Mouse (Mus musculus) neural tube, embryonic 11.5 days (tissue): Measurements from ENCODE around the gene Ank2. TPM values are rescaled to one million over a fixed set of nuclear protein-coding genes. Genes with fewer than 3 reads are reported as not detected.

ENCODE experiments used
- ATAC-seq: fragments of 200-750 bp; cut with Nextera tagmentation; 2 replicates; pipeline ENCODE4 v1.8.0; 2017; ENCODE audit warnings: moderate number of reproducible peaks, mild to moderate bottlenecking, moderate TSS enrichment, moderate library complexity; ENCODE audit not compliant: insufficient read depth, low FRiP score, low TSS enrichment
- DNase-seq: peaks from one replicate; pipeline ENCODE4 v3.0.0-alpha.2; 2015; ENCODE audit warnings: low spot score
- H3K27ac ChIP-seq: fragments of 300-500 bp; sonication (generic); 2 replicates; pipeline ENCODE4 v1.5.1; 2014; ENCODE audit warnings: low read depth, mild to moderate bottlenecking, low read length
- H3K27me3 ChIP-seq: fragments of 300-500 bp; sonication (generic); 2 replicates; pipeline ENCODE4 v1.6.1; 2014; ENCODE audit warnings: mild to moderate bottlenecking, low read length, mixed read lengths; ENCODE audit not compliant: control insufficient read depth, insufficient read depth
- H3K36me3 ChIP-seq: fragments of 300-500 bp; sonication (generic); 2 replicates; pipeline ENCODE4 v1.6.1; 2014; ENCODE audit warnings: mild to moderate bottlenecking, low read length, moderate library complexity, mixed read lengths; ENCODE audit not compliant: control insufficient read depth, insufficient read depth
- H3K4me1 ChIP-seq: fragments of 300-500 bp; sonication (generic); 2 replicates; pipeline ENCODE4 v1.6.1; 2014; ENCODE audit warnings: low read length, mixed read lengths; ENCODE audit not compliant: control insufficient read depth, insufficient read depth
- H3K4me2 ChIP-seq: fragments of 300-500 bp; sonication (generic); 2 replicates; pipeline ENCODE4 v1.6.1; 2014; ENCODE audit warnings: low read depth, mild to moderate bottlenecking, moderate library complexity
- H3K4me3 ChIP-seq: fragments of 300-500 bp; sonication (generic); 2 replicates; pipeline ENCODE4 v1.5.1; 2014; ENCODE audit warnings: low read depth, low read length
- H3K9ac ChIP-seq: fragments of 300-500 bp; sonication (generic); 2 replicates; pipeline ENCODE4 v1.6.1; 2014; ENCODE audit warnings: mild to moderate bottlenecking, low read length
- H3K9me3 ChIP-seq: fragments of 300-500 bp; sonication (generic); 2 replicates; pipeline ENCODE4 v1.6.1; 2016; ENCODE audit warnings: low read length; ENCODE audit not compliant: control insufficient read depth
- WGBS: fragments of 180-500 bp; shearing (Covaris S2); extraction: QIAGEN DNeasy Blood & Tissue Kit; methylation state at CpG from one replicate; pipeline ENCODE4 v1.1.7; 2014; 5-methylcytosine and 5-hydroxymethylcytosine counted together
- polyA plus RNA-seq: library from polyadenylated mRNA; unstranded; fragments of >200 nt; fragmentation: Nextera tagmentation; extraction: Ambion mirVana; gene quantifications from 2 replicates; pipeline ENCODE4 v1.2.1, GENCODE M21; 2014

Ank2 gene
- polyA plus RNA-seq, 1 experiment from 2014 or later = 64.8 TPM

- DNase-seq (peak; percentile 35), ATAC-seq (peak; percentile 63)
- Histone ChIP-seq H3K9ac (no peak overlapping the region), H3K36me3 (no peaks in the 10 kb centered on the region), H3K4me3 (no peak overlapping the region), H3K4me1 (peaks cover 7% of the 10 kb centered on the region; the same call in 1 of the 2 replicates), H3K9me3 (no peaks in the 10 kb centered on the region), H3K27ac (peak overlapping the region; percentile 88), H3K4me2 (no peak overlapping the region), H3K27me3 (no peaks in the 10 kb centered on the region)
- WGBS = 55% methylated on average over 9 of the region's 9 CpGs
These were observed 205.7 kb downstream of the Ank2 start for GRCm38 (mm10) chr3:127293479-127293874.

- Histone ChIP-seq H3K4me3 (no peak overlapping the region), H3K27me3 (no peaks in the 10 kb centered on the region), H3K9ac (no peak overlapping the region), H3K4me2 (no peak overlapping the region), H3K27ac (peak overlapping the region; percentile 53; the same call in 1 of the 2 replicates), H3K4me1 (peaks cover 7% of the 10 kb centered on the region; the same call in 1 of the 2 replicates), H3K9me3 (no peaks in the 10 kb centered on the region), H3K36me3 (no peaks in the 10 kb centered on the region)
- WGBS = 90% methylated on average over 10 of the region's 10 CpGs
- ATAC-seq (no peak), DNase-seq (no peak)
These were observed 206.2 kb downstream of the Ank2 start for GRCm38 (mm10) chr3:127292864-127293478.

- DNase-seq = no peak
- H3K36me3 ChIP-seq = no peaks in the 10 kb centered on the region
- H3K27me3 ChIP-seq = no peaks in the 10 kb centered on the region
- 96% methylated on average over 5 of the region's 5 CpGs for WGBS
- no peak overlapping the region for H3K9ac ChIP-seq
- H3K27ac ChIP-seq = no peak overlapping the region
- H3K4me2 ChIP-seq = no peak overlapping the region
- no peak for ATAC-seq
- H3K9me3 ChIP-seq = no peaks in the 10 kb centered on the region
- H3K4me3 ChIP-seq = no peak overlapping the region
- H3K4me1 ChIP-seq = no peaks in the 10 kb centered on the region
These were observed 216.9 kb downstream of the Ank2 start for GRCm38 (mm10) chr3:127282277-127282676.

DNA sequence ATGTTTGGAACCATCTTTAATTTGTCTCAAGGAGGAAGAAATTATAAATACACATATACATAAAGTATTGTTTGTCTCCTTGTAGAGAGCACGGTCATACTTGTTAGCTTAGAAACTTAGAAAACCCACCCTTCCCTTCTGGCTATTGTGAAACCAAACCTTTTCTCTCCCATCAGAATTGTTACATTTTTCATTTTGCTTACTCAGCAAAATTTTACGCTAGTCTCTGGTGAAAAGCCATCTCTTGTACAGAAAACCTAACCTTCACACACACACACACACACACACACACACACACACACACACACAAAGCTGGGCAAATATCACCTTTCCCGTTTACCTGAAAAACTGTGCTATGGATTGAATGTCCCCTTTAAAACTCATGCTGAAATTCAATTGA is 217.8 kb downstream of the Ank2 start:
- ATAC-seq (no peak), DNase-seq (no peak)
- H3K27ac ChIP-seq = no peak overlapping the region
- H3K27me3 ChIP-seq = no peaks in the 10 kb centered on the region
- H3K9me3 ChIP-seq = no peaks in the 10 kb centered on the region
- no peak overlapping the region for H3K4me2 ChIP-seq
- no peak overlapping the region for H3K4me3 ChIP-seq
- no peak overlapping the region for H3K9ac ChIP-seq
- H3K36me3 ChIP-seq = no peaks in the 10 kb centered on the region
- WGBS = 87% methylated on average over 3 of the region's 3 CpGs
- H3K4me1 ChIP-seq = no peaks in the 10 kb centered on the region

DNA sequence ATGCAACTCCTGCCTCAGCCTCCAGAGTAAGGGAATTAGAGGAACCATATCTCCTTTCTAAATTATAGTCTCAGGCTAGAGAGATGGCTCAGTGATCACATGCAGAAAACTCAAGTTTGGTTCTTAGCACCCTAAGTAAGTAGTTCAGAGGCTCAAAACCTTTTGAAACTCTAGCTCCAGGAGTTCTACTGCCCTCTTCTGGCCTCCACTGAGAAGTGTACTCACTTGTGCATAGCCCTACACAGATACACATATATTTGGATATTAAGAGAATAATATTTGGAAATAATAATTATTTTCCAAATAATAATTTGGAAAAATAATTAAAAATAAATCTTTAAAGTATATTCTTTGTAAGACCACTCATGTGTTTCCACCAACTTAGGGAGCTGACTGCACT is 218.8 kb downstream of the Ank2 start:
- H3K27ac ChIP-seq = no peak overlapping the region
- H3K9me3 ChIP-seq = no peaks in the 10 kb centered on the region
- ATAC-seq = no peak
- H3K9ac ChIP-seq = no peak overlapping the region
- no peak overlapping the region for H3K4me3 ChIP-seq
- H3K4me1 ChIP-seq = no peaks in the 10 kb centered on the region
- H3K36me3 ChIP-seq = no peaks in the 10 kb centered on the region
- H3K27me3 ChIP-seq = no peaks in the 10 kb centered on the region
- no peak overlapping the region for H3K4me2 ChIP-seq
- no peak for DNase-seq

- no peaks in the 10 kb centered on the region for H3K36me3 ChIP-seq
- no peak for ATAC-seq
These were observed 223.2 kb downstream of the Ank2 start for GRCm38 (mm10) chr3:127275953-127276352.

GRCm38 (mm10) chr3:127272801-127273200 is 226.3 kb downstream of the Ank2 start:
- Histone ChIP-seq H3K9me3 (no peaks in the 10 kb centered on the region), H3K4me1 (0 out of 2 replicates have a peak, but pooled peaks cover 1% of the 10 kb centered on the region), H3K36me3 (no peaks in the 10 kb centered on the region), H3K4me2 (no peak overlapping the region), H3K4me3 (no peak overlapping the region), H3K27me3 (no peaks in the 10 kb centered on the region), H3K27ac (no peak overlapping the region), H3K9ac (no peak overlapping the region)
- ATAC-seq (no peak; the same call in 1 of the 2 replicates), DNase-seq (no peak)
- 75% methylated on average over 12 of the region's 12 CpGs for WGBS

More at GRCm38 (mm10) chr3:127275953-127276352, 223.2 kb downstream of the Ank2 start:
- Histone ChIP-seq H3K27me3 (no peaks in the 10 kb centered on the region), H3K4me3 (no peak overlapping the region), H3K4me2 (no peak overlapping the region), H3K9me3 (no peaks in the 10 kb centered on the region), H3K9ac (no peak overlapping the region), H3K4me1 (no peaks in the 10 kb centered on the region), H3K27ac (no peak overlapping the region)
- no peak for DNase-seq
- 88% methylated on average over 6 of the region's 6 CpGs for WGBS

DNA sequence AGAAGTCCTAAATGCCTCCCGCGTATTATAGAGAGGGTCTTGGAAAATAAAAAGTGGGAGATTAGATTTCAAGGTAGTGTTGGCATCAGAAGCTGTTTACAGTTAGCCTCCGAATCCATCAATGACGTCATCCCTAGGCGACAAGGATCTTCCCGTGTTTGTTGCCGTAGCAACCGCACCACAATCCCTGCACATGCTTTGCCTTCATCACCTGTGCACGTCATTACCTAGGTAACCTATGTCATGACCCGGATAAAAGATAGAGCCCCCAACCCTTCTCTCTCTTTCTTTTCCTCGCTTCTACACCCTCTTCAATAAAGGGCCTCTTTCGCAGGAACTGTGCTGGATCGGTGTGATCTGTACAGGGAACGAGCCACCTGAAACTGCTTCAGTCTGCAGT is 229.5 kb downstream of the Ank2 start:
- Histone ChIP-seq H3K9me3 (no peaks in the 10 kb centered on the region), H3K4me2 (no peak overlapping the region), H3K4me3 (no peak overlapping the region), H3K27me3 (no peaks in the 10 kb centered on the region), H3K4me1 (0 out of 2 replicates have a peak, but pooled peaks cover 3% of the 10 kb centered on the region), H3K9ac (no peak overlapping the region), H3K36me3 (no peaks in the 10 kb centered on the region), H3K27ac (no peak overlapping the region)
- ATAC-seq = no peak
- WGBS = 89% methylated on average over 14 of the region's 14 CpGs
- DNase-seq = no peak

- 0 out of 2 replicates have a peak, but pooled peaks cover 3% of the 10 kb centered on the region for H3K4me1 ChIP-seq
- ATAC-seq (peak; percentile 56; the same call in 1 of the 2 replicates), DNase-seq (peak; percentile 46)
- no peaks in the 10 kb centered on the region for H3K27me3 ChIP-seq
- H3K9me3 ChIP-seq = no peaks in the 10 kb centered on the region
- 0 out of 2 replicates have a peak overlapping the region, but pooled peaks have one; percentile 31 for H3K9ac ChIP-seq
- no peak overlapping the region for H3K4me3 ChIP-seq
- no peaks in the 10 kb centered on the region for H3K36me3 ChIP-seq
- no peak overlapping the region for H3K4me2 ChIP-seq
- WGBS = 27% methylated on average over 6 of the region's 6 CpGs
- H3K27ac ChIP-seq = peak overlapping the region; percentile 11; the same call in 1 of the 2 replicates
These were observed 231.3 kb downstream of the Ank2 start for GRCm38 (mm10) chr3:127267846-127268245.
